Mouse (Mus musculus): ENCODE results near the gene Nt5c1a. TPM values are rescaled to one million over a fixed set of nuclear protein-coding genes. Genes with fewer than 3 reads are reported as not detected.

Gene Nt5c1a
- polyA plus RNA-seq, 1 experiment from 2014 or later = 0.16 TPM

GRCm38 (mm10) chr4:123182328-123183238, 18.7 kb upstream of the Nt5c1a start, which contains the start of gene Hpcal4:
Hpcal4 (plus strand) TSS chr4:123183227.
- H3K27me3 ChIP-seq = peaks cover 14% of the 10 kb centered on the region
- no peaks in the 10 kb centered on the region for H3K9me3 ChIP-seq

DNA sequence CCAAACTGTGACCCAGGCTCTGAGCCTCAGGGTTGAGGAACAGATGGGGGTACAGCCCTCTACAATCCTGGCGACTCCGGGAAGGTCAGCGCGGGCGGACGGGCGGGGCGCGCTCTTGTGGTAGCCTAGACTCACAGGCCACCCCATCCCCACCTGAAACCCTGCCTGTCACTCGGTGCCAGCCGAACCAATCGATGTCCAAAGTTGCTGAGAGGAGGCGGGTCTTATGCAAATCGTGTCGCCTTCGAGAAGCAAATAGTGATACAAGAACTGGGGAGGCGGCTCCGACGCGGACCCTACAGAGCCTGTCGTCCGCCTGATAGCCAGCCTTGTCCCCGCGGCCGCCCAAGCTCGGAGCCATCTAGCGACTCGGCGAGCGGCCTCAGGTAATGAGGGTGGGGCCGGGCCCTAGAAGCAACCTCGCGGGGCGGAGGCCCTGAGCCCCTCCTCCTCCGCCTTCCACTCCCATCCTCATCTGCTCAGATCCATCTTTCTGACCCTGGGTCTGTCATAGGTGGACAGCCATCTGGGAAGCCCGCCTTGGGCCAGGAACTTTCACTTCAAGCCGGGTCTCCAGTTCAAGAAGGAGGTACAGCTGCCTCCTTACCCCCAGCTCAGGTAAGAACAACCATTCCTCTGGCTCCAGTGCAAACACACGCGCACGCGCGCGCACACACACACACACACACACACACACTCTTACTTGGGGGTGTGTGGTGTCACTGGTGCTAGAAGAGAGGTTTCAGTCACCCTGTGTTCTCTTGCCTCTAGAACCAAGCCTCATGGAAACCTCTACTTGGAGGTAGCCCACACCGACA, 17.9 kb upstream of the Nt5c1a start:
- Histone ChIP-seq H3K36me3 (no peaks in the 10 kb centered on the region), H3K9me3 (no peaks in the 10 kb centered on the region), H3K27me3 (peaks cover 14% of the 10 kb centered on the region), H3K4me1 (replicated peaks) (peaks cover 28% of the 10 kb centered on the region), H3K27ac (replicated peaks) (peak overlapping the region; percentile 72), H3K4me3 (peak overlapping the region; percentile 51), H3K9ac (peak overlapping the region; percentile 60), H3K4me2 (peak overlapping the region; percentile 62)
- 10% methylated on average over 44 of the region's 44 CpGs for WGBS
- ATAC-seq (ENCODE audit: low FRiP score, low read depth) = peak; percentile 93

More at GRCm38 (mm10) chr4:123182328-123183238, 18.7 kb upstream of the Nt5c1a start, which contains the start of gene Hpcal4:
- H3K27ac ChIP-seq (replicated peaks) = peak within 1 kb of the TSS; percentile 72
- H3K36me3 ChIP-seq = no peaks in the 10 kb centered on the region
- peak within 1 kb of the TSS; percentile 60 for H3K9ac ChIP-seq
- H3K4me1 ChIP-seq (replicated peaks) = peaks cover 28% of the 10 kb centered on the region
- H3K4me2 ChIP-seq = peak within 1 kb of the TSS; percentile 62
- peak within 1 kb of the TSS; percentile 51 for H3K4me3 ChIP-seq
- under 1% methylated on average over 44 of the region's 44 CpGs for WGBS
- peak; percentile 59 for ATAC-seq (ENCODE audit: low FRiP score, low read depth)

DNA sequence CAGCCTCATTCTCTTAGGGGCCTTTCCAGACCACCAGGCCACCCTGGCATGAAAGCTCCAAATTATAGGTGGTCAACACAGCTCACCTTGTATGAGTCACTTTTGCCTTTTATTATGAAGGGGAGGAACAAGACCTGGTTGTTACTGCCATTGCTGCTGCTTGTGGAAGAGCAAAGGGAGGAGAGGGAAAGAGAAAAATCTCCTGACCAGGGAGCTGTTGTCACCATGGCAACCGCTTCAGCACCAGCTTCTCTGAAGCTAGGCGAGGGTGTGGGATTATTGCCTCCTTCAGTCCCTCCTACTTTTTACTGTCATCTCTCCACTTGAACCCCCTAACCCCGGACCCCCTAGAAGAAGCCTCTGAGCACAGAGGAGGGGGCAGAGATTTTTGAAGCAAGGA, 16.5 kb upstream of the Nt5c1a start:
- Histone ChIP-seq H3K9ac (no peak overlapping the region), H3K9me3 (no peaks in the 10 kb centered on the region), H3K27me3 (peaks cover 14% of the 10 kb centered on the region), H3K4me2 (peak overlapping the region; percentile 62), H3K4me3 (peak overlapping the region; percentile 51), H3K36me3 (0 out of 2 replicates have a peak, but pooled peaks cover under 1% of the 10 kb centered on the region), H3K27ac (replicated peaks) (peak overlapping the region; percentile 72), H3K4me1 (replicated peaks) (peaks cover 28% of the 10 kb centered on the region)
- WGBS = 34% methylated on average over 3 of the region's 3 CpGs
- no peak for ATAC-seq (ENCODE audit: low FRiP score, low read depth)

GRCm38 (mm10) chr4:123192336-123192735, 9.0 kb upstream of the Nt5c1a start:
- no peaks in the 10 kb centered on the region for H3K27me3 ChIP-seq
- 89% methylated on average over 11 of the region's 11 CpGs for WGBS
- no peak overlapping the region for H3K27ac ChIP-seq (replicated peaks)
- H3K9me3 ChIP-seq = no peaks in the 10 kb centered on the region
- no peak overlapping the region for H3K9ac ChIP-seq
- ATAC-seq (ENCODE audit: low FRiP score, low read depth) = no peak
- no peaks in the 10 kb centered on the region for H3K4me1 ChIP-seq (replicated peaks)
- no peak overlapping the region for H3K4me3 ChIP-seq
- peaks cover 18% of the 10 kb centered on the region for H3K36me3 ChIP-seq
- H3K4me2 ChIP-seq = no peak overlapping the region

GRCm38 (mm10) chr4:123193791-123194190, 7.5 kb upstream of the Nt5c1a start:
- Histone ChIP-seq H3K27me3 (0 out of 2 replicates have a peak, but pooled peaks cover 3% of the 10 kb centered on the region), H3K9ac (no peak overlapping the region), H3K9me3 (no peaks in the 10 kb centered on the region), H3K4me2 (no peak overlapping the region), H3K4me3 (no peak overlapping the region), H3K36me3 (peaks cover 18% of the 10 kb centered on the region), H3K4me1 (replicated peaks) (no peaks in the 10 kb centered on the region), H3K27ac (replicated peaks) (no peak overlapping the region)
- WGBS = 87% methylated on average over 11 of the region's 11 CpGs
- ATAC-seq (ENCODE audit: low FRiP score, low read depth) = no peak

GRCm38 (mm10) chr4:123196695-123197094, 4.6 kb upstream of the Nt5c1a start:
- Histone ChIP-seq H3K27me3 (peaks cover 10% of the 10 kb centered on the region; the same call in 1 of the 2 replicates), H3K9me3 (no peaks in the 10 kb centered on the region), H3K4me2 (no peak overlapping the region), H3K27ac (replicated peaks) (no peak overlapping the region), H3K9ac (no peak overlapping the region), H3K36me3 (0 out of 2 replicates have a peak, but pooled peaks cover 3% of the 10 kb centered on the region), H3K4me1 (replicated peaks) (peaks cover 10% of the 10 kb centered on the region), H3K4me3 (no peak overlapping the region)
- ATAC-seq (ENCODE audit: low FRiP score, low read depth) = no peak
- WGBS = 75% methylated on average over 6 of the region's 6 CpGs

GRCm38 (mm10) chr4:123200771-123201185, 526 bp upstream of the Nt5c1a start:
- 3% methylated on average over 15 of the region's 15 CpGs for WGBS
- peak; percentile 55; the same call in 1 of the 2 replicates for ATAC-seq (ENCODE audit: low FRiP score, low read depth)
- H3K9me3 ChIP-seq = no peaks in the 10 kb centered on the region

GRCm38 (mm10) chr4:123202094-123202420, 753 bp downstream of the Nt5c1a start:
- no peaks in the 10 kb centered on the region for H3K36me3 ChIP-seq
- no peaks in the 10 kb centered on the region for H3K9me3 ChIP-seq
- no peak for ATAC-seq (ENCODE audit: low FRiP score, low read depth)
- no peak overlapping the region for H3K27ac ChIP-seq (replicated peaks)
- 15% methylated on average over 8 of the region's 8 CpGs for WGBS
- no peak overlapping the region for H3K9ac ChIP-seq
- peak overlapping the region; percentile 43; the same call in 1 of the 2 replicates for H3K4me3 ChIP-seq
- H3K27me3 ChIP-seq = peaks cover 18% of the 10 kb centered on the region; the same call in 1 of the 2 replicates
- peak overlapping the region; percentile 87 for H3K4me2 ChIP-seq
- peaks cover 15% of the 10 kb centered on the region for H3K4me1 ChIP-seq (replicated peaks)

More at GRCm38 (mm10) chr4:123200771-123201185, 526 bp upstream of the Nt5c1a start:
- Histone ChIP-seq H3K4me1 (replicated peaks) (peaks cover 15% of the 10 kb centered on the region), H3K27ac (replicated peaks) (no peak overlapping the region), H3K4me3 (peak overlapping the region; percentile 43), H3K4me2 (peak overlapping the region; percentile 87), H3K9ac (peak overlapping the region; percentile 43), H3K27me3 (peaks cover 18% of the 10 kb centered on the region; the same call in 1 of the 2 replicates), H3K36me3 (no peaks in the 10 kb centered on the region)

- no peak overlapping the region for H3K27ac ChIP-seq (replicated peaks)
- no peaks in the 10 kb centered on the region for H3K4me1 ChIP-seq (replicated peaks)
- whole genome bisulfite sequencing = 85% methylated on average over 5 of the region's 5 CpGs
- no peak for ATAC-seq (ENCODE audit: low FRiP score, low read depth)
- no peaks in the 10 kb centered on the region for H3K9me3 ChIP-seq
- H3K4me2 ChIP-seq = no peak overlapping the region
- no peak overlapping the region for H3K9ac ChIP-seq
- no peak overlapping the region for H3K4me3 ChIP-seq
- peaks cover 2% of the 10 kb centered on the region; the same call in 1 of the 2 replicates for H3K27me3 ChIP-seq
- no peaks in the 10 kb centered on the region for H3K36me3 ChIP-seq
Measured at GRCm38 (mm10) chr4:123207337-123207736, 6.0 kb downstream of the Nt5c1a start.

GRCm38 (mm10) chr4:123210996-123211395, 9.7 kb downstream of the Nt5c1a start:
- Histone ChIP-seq H3K9me3 (no peaks in the 10 kb centered on the region), H3K4me2 (no peak overlapping the region), H3K27me3 (no peaks in the 10 kb centered on the region), H3K27ac (replicated peaks) (no peak overlapping the region), H3K9ac (no peak overlapping the region), H3K36me3 (no peaks in the 10 kb centered on the region), H3K4me3 (no peak overlapping the region), H3K4me1 (replicated peaks) (peaks cover 7% of the 10 kb centered on the region)
- no peak for ATAC-seq (ENCODE audit: low FRiP score, low read depth)
- WGBS = 60% methylated on average over 8 of the region's 8 CpGs

DNA sequence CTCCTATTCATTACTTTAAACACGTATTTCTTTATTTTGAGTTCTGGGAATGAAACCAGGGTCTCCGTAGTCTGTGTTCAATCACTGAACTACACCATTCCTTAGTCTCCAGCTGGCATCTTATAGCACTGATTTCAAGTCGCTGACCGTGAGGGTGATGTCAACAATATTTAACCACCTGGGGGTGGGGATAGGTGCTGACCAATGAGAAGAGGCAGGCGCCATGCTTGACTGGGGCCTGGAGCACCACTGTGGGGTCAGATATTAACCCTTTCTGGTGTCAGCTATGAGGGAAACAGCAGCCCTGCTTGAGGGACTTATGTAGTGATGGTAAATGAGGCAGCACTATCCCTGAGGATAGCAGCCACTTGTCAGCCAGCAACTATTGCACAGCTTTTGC, 10.1 kb downstream of the Nt5c1a start:
- ATAC-seq (ENCODE audit: low FRiP score, low read depth) = no peak
- Histone ChIP-seq H3K4me1 (replicated peaks) (peaks cover 7% of the 10 kb centered on the region), H3K27ac (replicated peaks) (no peak overlapping the region), H3K4me2 (no peak overlapping the region), H3K36me3 (no peaks in the 10 kb centered on the region), H3K9ac (no peak overlapping the region), H3K9me3 (no peaks in the 10 kb centered on the region), H3K4me3 (no peak overlapping the region), H3K27me3 (no peaks in the 10 kb centered on the region)
- whole genome bisulfite sequencing = 57% methylated on average over 5 of the region's 5 CpGs
